Mouse (Mus musculus) midbrain, postnatal 0 days (tissue): ENCODE results near the gene Fam169b. TPM values are rescaled to one million over a fixed set of nuclear protein-coding genes. Genes with fewer than 3 reads are reported as not detected.

Source experiments
- ATAC-seq: fragments of 200-750 bp; cut with Nextera tagmentation; 2 replicates; pipeline ENCODE4 v1.8.0; 2017; ENCODE audit warnings: moderate number of reproducible peaks, mild to moderate bottlenecking, moderate TSS enrichment, moderate library complexity; ENCODE audit not compliant: low FRiP score
- DNase-seq: peaks from one replicate; pipeline ENCODE4 v3.0.0-alpha.2; 2015; ENCODE audit warnings: low spot score
- H3K27ac ChIP-seq: fragments of 300-500 bp; sonication (generic); 2 replicates; pipeline ENCODE4 v1.5.1; 2014; ENCODE audit warnings: low read depth, mild to moderate bottlenecking, low read length, mixed read lengths
- H3K27me3 ChIP-seq: fragments of 300-500 bp; sonication (generic); 2 replicates; pipeline ENCODE4 v1.6.1; 2014; ENCODE audit warnings: low read length, control low read depth, mixed read lengths; ENCODE audit not compliant: insufficient read depth
- H3K36me3 ChIP-seq: fragments of 300-500 bp; sonication (generic); 2 replicates; pipeline ENCODE4 v1.6.1; 2014; ENCODE audit warnings: low read length, control low read depth, mixed read lengths; ENCODE audit not compliant: insufficient read depth
- H3K4me1 ChIP-seq: fragments of 300-500 bp; sonication (generic); 2 replicates; pipeline ENCODE4 v1.6.1; 2014; ENCODE audit warnings: mild to moderate bottlenecking, control low read depth, antibody characterized with exemption, low read length, mixed read lengths; ENCODE audit not compliant: insufficient read depth
- H3K4me2 ChIP-seq: fragments of 300-500 bp; sonication (generic); 2 replicates; pipeline ENCODE4 v1.6.1; 2014; ENCODE audit warnings: low read depth, mild to moderate bottlenecking, low read length, mixed read lengths; ENCODE audit not compliant: poor library complexity, severe bottlenecking
- H3K4me3 ChIP-seq: fragments of 300-500 bp; sonication (generic); 2 replicates; pipeline ENCODE4 v1.5.1; 2014; ENCODE audit warnings: low read depth, mild to moderate bottlenecking, low read length, moderate library complexity
- H3K9ac ChIP-seq: fragments of 300-500 bp; sonication (generic); replicated peaks from 2 replicates; pipeline ENCODE4 v1.6.1; 2014; ENCODE audit warnings: mild to moderate bottlenecking, low read length, moderate library complexity, mixed read lengths; ENCODE audit not compliant: poor library complexity, severe bottlenecking
- H3K9me3 ChIP-seq: fragments of 300-500 bp; sonication (generic); 2 replicates; pipeline ENCODE4 v1.6.1; 2016; ENCODE audit warnings: low read length, control low read depth
- CTCF ChIP-seq: IDR thresholded peaks from 2 replicates; pipeline ENCODE4 v1.5.1; 2016; ENCODE audit warnings: antibody characterized with exemption, mild to moderate bottlenecking
- WGBS: fragments of 180-500 bp; shearing (Covaris S2); extraction: QIAGEN DNeasy Blood & Tissue Kit; methylation state at CpG from one replicate; pipeline ENCODE4 v1.1.7; 2014; 5-methylcytosine and 5-hydroxymethylcytosine counted together
- polyA plus RNA-seq: library from polyadenylated mRNA; unstranded; fragments of >200 nt; fragmentation: Nextera tagmentation; extraction: Ambion mirVana; gene quantifications from 2 replicates; pipeline ENCODE4 v1.2.1, GENCODE M21; 2015
- total RNA-seq: library from RNA; depleted of rRNA; stranded (reverse); fragments of >200 nt; gene quantifications from 2 replicates; pipeline ENCODE4 v1.2.3, GENCODE M21; 2014; rRNA removed

Gene Fam169b
- total and polyA plus RNA-seq, 2 experiments from 2014 or later = not detected

DNA sequence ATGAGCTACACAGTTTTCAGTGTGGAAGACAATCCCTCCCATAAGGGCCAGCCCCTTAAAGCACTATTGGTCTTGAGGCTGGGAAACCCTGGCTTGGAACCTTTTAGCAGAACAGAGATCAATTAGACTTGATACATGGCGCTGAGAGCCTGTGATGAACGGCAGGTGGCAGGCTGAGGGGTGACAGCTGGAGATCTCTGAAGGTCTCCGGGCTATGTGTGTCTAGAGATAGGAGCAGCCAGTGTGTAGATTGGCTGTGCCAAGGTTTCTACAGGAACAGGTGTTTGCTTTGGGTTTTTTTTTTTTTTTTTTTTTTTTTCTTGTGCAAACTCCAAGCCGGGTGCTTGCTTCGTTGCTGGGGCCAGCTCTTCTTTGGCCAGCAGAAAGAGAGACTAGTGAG, 135.0 kb downstream of the Fam169b start:
- DNase-seq (peak; percentile 59), ATAC-seq (no peak)
- H3K4me1 ChIP-seq = no peaks in the 10 kb centered on the region
- no peak overlapping the region for H3K9ac ChIP-seq
- no peak overlapping the region for H3K27ac ChIP-seq
- no peaks in the 10 kb centered on the region for H3K27me3 ChIP-seq
- TF ChIP-seq CTCF = no peak
- no peaks in the 10 kb centered on the region for H3K9me3 ChIP-seq
- no peak overlapping the region for H3K4me3 ChIP-seq
- WGBS = 75% methylated on average over 5 of the region's 5 CpGs
- no peak overlapping the region for H3K4me2 ChIP-seq
- H3K36me3 ChIP-seq = no peaks in the 10 kb centered on the region

Other genes starting within 250 kb of the Fam169b start
- gene Pgpep1l, start 9.6 kb upstream of the Fam169b start, total RNA-seq = 1.2 TPM in 1 of 2 replicates, not detected in the other
- gene Pgpep1l, start 9.6 kb upstream of the Fam169b start, polyA plus RNA-seq = not detected in 2 replicates